Mouse (Mus musculus): ENCODE measurements around the gene H13. TPM values are rescaled to one million over a fixed set of nuclear protein-coding genes. Genes with fewer than 3 reads are reported as not detected.

The H13 gene
- total RNA-seq, 4 experiments from 2014 or later = 162 to 222 (median 201) TPM

DNA sequence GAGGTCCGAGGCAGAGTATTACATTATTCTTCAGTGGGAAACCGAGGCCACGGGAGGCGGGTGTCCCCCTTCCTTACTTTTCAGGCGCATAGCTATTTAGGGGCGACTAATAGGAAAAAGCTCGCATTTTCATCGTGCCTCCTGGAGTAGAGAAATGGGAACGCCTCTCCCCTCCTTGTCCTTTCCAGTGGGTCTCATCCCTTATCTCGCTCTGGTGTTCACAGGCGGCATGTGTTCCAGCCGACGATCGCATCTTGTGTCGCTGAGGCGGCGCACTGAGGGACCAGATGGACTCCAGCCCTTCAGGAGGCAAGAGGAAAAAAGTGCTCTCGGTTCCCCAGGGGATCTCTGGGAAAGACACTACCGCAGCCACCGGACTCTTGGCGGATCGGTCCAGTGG lies 67.5 kb downstream of the H13 start:
- peak; percentile 31 for DNase-seq

GRCm38 (mm10) chr2:152737306-152738221 lies 68.3 kb downstream of the H13 start:
- DNase-seq = no peak

DNA sequence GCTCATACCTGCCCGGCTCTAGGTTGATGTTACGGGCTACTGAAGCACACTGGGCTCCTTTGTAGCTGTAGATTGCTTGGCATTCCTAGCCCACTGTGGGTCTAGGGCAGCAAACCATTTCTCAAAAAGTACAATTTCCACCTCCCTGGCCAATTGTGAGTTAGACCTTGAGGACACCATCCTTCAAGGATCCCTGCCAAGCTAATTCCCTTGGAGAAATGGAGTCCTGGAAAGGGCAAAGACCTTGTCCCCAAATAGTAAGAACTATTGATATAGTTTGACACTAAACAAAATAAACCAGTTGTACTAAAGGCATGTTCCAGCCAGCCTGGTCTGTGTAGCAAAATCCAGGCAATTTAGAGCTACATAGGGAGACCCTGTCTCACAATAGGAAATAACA lies 69.1 kb downstream of the H13 start:
- no peak for DNase-seq

DNA sequence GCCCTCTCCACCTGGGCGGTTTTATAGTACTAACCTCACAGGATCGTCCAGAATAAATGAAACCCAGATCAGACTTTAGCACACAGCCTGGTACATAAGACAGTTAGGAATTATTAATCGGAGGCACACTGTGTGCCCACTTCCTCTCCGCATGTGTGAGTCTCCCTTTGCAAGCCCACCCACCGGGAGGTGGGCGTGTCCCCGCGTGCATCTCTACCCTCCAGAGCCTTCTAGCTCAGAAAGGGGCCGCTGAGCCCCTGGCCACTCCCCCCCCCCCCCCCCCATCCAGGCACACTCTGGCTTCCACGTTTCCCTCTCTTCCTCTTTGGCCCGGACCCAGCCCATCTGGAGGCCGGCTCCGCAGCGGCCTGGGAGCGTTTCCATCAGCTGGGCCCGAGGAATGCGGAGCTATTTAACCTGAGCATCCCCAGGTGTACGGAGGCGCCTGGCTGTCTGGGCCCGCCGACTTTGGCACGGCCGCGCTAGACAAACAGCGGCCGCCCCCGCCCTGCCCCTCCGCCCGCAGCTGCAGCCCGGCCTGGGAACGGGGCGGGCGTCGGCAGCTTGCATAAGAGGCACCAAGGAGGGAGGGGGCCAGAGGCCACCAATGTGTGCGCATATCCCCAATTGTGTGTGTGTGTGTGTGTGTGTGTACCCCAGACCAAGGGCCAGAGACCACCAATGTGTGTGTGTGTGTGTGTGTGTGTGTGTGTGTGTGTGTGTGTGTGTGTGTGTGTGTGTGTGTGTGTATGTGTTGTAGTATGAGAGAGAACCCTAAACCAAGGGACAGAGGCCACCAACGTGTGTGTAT lies 70.0 kb downstream of the H13 start:
- peak; percentile 53 for DNase-seq

- no peak for DNase-seq
Measured at GRCm38 (mm10) chr2:152739842-152740260, 70.6 kb downstream of the H13 start.

GRCm38 (mm10) chr2:152740490-152740889 lies 71.2 kb downstream of the H13 start:
- no peak for DNase-seq

GRCm38 (mm10) chr2:152741153-152742041 lies 72.1 kb downstream of the H13 start:
- DNase-seq = peak; percentile 83

DNA sequence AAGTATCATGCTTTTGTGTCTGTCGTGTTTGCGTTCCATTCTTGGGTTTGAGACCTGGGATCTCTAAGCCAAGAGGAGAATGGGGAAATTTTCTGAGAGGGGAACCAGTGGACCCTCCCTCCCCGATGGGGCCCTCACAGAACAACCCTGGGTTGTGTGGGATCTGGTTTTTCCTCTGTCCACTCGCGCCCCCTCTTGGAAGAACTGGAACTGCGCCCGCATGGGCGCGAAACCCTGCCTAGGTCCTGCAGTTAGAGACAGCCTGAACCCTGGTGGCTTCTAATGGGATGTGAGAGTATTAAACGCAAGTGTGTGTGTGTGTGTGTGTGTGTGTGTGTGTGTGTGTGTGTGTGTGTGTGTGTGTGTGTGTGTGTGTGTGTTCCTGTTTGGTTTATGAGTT lies 73.2 kb downstream of the H13 start:
- peak; percentile 58 for DNase-seq

DNA sequence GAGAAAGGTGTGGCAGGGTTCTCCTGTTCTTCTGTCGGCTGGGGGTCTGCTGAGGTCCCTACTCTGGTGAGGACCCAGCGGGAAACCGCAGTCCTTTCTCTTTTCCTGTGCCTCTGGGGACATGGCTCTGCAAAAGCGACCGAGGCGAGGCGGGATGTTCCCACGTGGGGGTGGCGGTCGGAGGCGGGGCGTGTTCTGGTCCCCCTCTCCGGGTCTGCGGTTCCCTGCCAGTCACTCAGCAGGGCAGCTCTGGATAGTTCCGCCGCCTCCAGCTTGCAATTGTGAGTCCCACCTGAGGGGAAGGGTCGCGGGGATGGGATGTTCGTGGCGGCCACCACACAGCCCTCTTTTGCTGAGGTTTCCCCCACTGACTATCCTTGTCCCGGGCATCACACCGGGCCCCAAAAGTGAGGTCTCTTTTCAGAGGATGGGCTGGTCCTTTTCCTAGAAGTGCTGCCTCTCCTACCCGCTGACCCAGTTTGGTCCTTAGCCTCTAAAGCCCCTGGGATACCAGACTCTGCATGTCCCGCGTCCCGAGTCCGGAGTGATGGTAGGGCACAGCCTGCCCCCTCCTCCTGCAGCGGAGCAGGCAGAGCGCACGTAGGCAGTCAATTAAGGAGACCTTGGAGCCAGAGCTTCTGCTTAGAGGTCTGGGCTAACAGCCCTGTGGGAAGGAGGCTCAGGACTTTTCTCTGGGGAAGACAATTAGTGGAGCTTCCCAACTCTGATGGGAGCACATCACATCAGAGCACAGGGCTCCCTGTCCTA lies 84.9 kb downstream of the H13 start, which contains the start of gene Cox4i2:
Gene Cox4i2, plus strand, starts transcription at position 230 of the 768 bp plus-strand sequence.
- no peak for DNase-seq

DNA sequence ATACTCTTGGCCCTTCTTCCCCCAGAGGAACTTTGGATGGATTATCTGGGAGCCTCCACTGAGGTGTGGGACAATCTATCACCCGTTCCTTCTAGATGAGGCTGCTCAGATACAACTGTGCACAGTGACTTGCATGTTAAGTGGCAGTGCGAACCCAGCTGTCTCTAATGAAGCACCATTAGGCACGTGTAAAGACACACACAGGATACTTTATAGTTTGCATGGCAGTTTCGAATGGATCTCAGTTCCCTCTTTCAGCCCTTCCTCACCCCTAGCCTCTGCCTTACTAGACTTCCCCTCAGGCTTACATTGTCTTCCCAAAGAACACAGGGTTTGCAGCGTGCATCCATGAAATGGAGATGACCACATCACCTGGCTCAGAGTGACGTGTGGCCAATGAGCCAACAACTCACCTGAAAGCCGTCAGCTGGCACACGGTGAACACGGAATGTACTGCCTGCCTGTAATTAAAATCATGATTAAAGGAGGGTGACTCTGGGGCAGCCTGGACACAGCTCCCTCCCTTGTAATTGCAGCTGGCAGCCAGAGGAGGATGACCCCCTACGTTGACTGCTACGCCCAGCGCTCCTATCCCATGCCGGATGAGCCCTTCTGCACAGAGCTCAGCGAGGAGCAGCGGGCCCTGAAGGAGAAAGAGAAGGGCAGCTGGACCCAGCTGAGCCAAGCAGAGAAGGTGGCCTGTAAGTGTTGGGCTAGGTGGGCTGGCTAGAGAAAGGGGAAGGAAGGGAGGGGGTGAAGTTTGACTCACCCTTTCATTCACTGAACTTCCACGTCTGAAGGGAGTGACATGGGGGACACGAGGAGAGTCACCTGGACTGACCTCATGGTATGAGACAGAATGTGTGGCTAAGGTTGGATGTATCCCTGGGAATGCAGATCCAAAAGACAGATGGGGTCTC lies 87.5 kb downstream of the H13 start:
- DNase-seq = no peak

GRCm38 (mm10) chr2:152757478-152757877 lies 88.2 kb downstream of the H13 start:
- DNase-seq = no peak

Other genes with a start within 250 kb of the H13 start
- gene Defb23, start 204.8 kb upstream of the H13 start, total RNA-seq (2022) = not detected
- gene Defb20, start 192.4 kb upstream of the H13 start, total RNA-seq (2022) = not detected
- not detected for gene Defb22, start 179.3 kb upstream of the H13 start, total RNA-seq (2022)
- gene Defb26, start 157.8 kb upstream of the H13 start, total RNA-seq (2022) = not detected
- gene Defb28, start 151.2 kb upstream of the H13 start, total RNA-seq (2022) = not detected
- not detected for gene Defb29, start 129.4 kb upstream of the H13 start, total RNA-seq (2022)
- gene Gm17416, start 100.1 kb upstream of the H13 start, total RNA-seq (2022) = not detected
- not detected for gene Defb21, start 96.7 kb upstream of the H13 start, total RNA-seq (2022)
- gene Defb19, start 89.1 kb upstream of the H13 start, total RNA-seq (2022) = not detected
- not detected for gene Defb45, start 70.1 kb upstream of the H13 start, total RNA-seq (2022)
- gene Defb36, start 65.1 kb upstream of the H13 start, total RNA-seq (2022) = 1 to 10 TPM in 1 of 4 experiments, under 1 TPM in 1, not detected in 2; 0.86 to 1.5 TPM
- 1 to 10 TPM in 2 of 4 experiments, not detected in 2; 1.9 to 2.2 TPM for gene Defb25, start 46.4 kb upstream of the H13 start, total RNA-seq (2022)
- gene Rem1, start 42.5 kb upstream of the H13 start, total RNA-seq (2022) = 10 to 100 TPM in 3 of 4 experiments, 1 to 10 TPM in 1; 9.0 to 20.8 (median 14.6) TPM
- 10 to 100 TPM; 28.1 to 32.3 (median 29.7) TPM for gene Mcts2, start 17.6 kb downstream of the H13 start, total RNA-seq (2022)
- 10 to 100 TPM; 38.9 to 74.3 (median 55.1) TPM for gene Id1, start 66.8 kb downstream of the H13 start, total RNA-seq (2022)
- 1 to 10 TPM; 1.3 to 4.4 (median 2.7) TPM for gene Cox4i2, start 84.7 kb downstream of the H13 start, total RNA-seq (2022)
- gene Bcl2l1, start 162.3 kb downstream of the H13 start, total RNA-seq (2022) = 10 to 100 TPM; 58.5 to 74.6 (median 72.0) TPM
- gene Tpx2, start 178.5 kb downstream of the H13 start, total RNA-seq (2022) = 1 to 10 TPM; 1.9 to 2.1 (median 1.9) TPM
- under 1 TPM in 1 of 4 experiments, not detected in 3; 0.10 TPM for gene Mylk2, start 241.9 kb downstream of the H13 start, total RNA-seq (2022)

Measured in adrenal gland, adult 8-10 months (tissue).